Mouse (Mus musculus) kidney, adult 9 months (tissue): ENCODE data around the gene Dspp.

ENCODE experiments used
- DNase-seq: peaks from one replicate; pipeline ENCODE4 v3.0.0; 2022

Gene Dspp

DNA sequence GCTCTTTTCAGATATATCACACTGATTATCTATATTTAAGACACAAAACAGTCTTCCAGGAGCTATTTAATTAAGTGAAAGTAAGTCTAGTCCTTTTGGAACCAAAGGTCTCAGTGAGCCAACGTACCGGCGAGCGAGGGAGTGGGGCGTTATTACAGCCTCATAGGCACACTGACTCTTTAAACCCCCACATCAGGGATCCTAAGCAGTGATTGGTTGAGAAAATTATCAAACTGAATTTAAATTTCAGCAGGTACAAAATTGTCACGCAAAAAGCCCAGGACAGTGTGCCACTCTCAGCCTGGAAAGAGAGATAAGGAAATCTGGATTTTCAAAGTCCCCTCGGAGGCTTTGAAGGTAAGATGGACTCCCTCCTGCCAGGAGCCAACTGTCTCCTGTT, at the start of gene Dspp:
TSS of gene Dspp (plus strand) at position 301 of the 400 bp plus-strand sequence.
- no peak for DNase-seq

DNA sequence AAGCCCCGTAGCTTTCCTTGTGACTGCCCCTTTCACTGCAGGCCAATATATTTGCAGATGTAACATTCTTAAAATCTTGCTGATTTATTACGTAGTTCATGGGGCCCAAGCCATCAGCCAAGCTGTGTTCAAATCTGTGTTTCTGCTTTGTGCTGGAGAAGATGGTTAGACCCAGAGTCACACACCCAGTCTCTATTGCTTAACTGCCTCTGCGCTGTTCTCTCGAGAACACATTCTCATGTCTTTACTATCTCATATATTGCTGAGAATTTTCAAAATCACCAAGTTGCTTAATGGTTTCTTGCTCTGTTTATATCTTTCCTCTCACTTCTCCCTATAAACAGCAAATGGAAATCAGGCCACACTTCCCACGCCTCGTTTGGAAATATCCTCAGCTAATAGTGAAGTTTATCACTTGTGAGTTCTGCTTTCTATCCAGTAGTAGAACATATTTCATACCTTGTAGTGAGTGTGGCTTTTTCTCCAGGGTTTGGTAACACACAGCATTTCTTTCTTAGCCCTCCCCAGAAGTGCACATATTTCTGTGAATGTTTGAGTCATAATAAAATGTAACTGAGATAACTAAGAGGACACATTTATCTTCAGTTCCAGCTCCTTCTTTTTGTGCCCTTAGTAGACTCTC, 46.4 kb upstream of the Dspp start:
- DNase-seq: no peak

DNA sequence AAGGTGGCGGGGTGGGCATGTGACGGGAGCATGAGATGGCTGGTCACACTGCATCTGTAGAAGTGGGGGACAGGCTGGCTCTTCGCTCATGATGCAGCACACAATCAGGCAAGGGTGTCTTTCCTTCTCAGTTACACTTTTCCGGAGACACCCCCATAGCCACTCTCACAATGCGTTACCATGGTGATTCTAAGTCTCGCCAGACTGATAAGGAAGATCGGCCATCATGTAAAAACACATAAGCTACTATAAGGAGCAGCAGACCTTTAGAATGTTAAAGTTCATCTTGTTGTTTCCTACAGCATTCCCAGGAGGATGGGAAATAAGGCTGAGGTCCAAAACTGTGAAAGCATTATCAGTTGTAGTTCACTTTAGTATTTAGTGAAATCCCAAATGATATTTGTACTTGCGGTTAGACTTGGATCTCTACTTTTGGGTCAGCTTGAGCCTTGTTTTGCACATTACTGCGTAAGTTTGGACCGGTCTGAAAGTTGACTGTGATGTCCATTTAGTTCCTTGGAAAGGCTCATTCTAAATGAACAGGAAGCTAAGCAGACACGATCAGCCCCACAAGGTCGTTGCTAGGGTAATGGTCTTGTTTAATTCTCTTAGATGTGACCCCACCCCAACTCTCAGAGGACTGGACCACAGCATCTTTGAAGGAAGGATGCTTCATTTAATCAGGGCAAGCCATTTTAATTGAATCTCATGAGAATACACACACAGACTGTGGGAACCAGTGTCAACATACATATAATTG, 43.8 kb upstream of the Dspp start:
- no peak for DNase-seq

DNA sequence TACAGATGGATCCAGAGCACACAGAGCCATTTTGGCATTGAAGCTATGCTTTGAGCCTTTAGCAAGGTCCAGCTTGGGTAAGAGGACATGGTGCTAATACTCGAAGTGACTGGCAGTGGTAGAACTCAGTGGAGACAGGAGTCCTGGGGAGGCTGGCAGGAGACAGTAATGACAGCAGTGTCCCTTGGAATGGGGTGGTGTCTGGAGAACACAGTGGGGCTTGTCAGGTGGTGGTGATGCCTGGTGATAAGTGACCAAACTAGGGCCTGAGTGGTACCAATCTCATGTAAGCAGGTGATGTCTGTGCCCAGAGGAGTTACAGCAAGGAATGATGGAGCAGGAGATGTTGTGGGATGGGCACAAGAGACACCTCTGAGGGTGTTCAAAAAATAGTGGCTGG, 43.2 kb upstream of the Dspp start:
- DNase-seq: no peak

DNA sequence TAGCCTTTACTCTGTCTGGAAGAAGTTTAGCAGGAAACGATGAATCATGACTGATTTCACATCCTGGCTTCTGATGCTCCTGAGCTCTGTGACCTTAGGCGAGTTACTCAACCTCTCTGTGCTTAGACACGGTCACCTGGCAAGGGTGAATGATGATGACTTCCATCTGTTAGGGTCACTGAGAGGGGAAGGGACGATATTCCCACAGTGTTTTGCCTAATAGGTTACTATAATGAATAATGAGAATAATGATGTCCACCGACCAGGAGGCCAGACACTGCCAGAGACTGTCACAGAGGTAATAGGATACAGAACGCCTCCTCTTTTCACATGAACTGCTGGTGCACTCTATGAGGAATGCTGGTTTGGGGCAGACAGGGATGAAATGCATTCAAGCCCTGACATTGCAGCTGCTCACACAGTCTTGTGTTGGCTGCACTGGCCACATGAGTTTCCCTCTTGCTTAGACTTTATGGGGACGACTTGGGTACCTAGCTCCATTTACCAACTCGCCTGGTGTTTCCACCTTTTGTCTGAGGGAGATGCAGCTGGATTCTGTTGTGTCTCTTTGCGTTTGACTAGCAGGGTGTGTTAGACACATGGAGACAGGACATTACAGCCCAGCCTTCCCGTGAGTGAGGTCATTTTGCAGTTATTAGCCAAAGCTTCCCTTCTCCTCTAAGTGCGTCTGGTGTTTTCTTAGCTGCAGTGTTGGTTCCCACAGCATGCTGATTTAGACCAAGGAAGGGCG, 42.1 kb upstream of the Dspp start:
- no peak for DNase-seq

DNA sequence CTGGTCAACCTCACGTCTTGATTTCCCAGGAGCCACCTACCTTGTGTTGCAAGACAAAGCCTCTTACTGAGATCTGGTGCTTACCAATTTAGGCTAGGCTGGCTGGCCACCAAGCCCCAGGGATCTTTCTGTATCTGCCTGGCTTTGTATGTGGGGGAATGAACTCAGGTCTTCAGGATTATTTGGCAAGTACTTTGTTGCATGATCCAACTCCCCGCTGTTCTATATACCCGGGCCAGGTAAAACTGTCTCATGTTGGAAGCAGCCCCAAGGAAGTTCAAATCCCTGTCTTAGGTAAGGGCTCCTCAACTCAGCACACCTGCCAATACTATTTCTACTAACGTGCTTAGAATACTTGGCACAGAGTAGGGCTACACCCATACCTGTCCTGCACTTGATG, 39.6 kb upstream of the Dspp start:
- no peak for DNase-seq

DNA sequence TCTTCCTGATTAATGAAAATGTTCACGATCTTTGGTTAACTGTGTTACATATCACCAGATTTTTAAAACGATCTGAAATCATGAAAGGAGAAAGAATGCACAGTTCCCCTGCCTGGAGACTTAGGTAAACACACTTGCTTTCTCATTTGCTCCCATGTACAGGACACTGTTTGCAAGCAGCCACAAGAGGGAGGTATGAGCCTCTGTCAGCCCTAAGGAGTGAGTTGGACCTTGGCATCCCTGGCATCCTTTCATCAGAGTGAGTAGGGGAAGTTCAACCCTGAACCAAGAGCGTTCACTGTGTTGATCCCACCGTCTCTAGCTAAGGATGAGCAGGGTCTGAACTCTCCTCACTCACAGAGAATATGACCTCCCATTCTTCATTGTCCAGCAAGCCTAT, 39.0 kb upstream of the Dspp start:
- DNase-seq: peak; percentile 70

DNA sequence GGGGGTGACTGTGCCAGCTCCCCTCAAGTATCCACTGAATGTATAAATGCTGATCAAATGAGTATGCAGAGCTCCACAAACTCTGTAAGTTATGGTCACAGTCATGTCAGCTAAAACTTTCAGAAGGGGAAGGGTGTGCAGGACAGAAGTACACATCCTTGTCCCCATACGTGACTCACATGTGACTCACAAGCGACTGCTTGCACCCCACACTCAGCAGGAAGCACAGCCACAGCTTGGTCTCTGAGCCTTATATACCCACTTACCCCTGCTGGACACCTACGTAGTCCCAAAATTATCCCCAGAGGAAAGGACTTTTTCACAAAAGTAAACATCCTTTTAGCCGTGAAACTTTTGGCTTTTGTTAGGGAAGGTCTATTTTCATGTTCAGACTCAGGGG, 36.8 kb upstream of the Dspp start:
- DNase-seq: no peak

DNA sequence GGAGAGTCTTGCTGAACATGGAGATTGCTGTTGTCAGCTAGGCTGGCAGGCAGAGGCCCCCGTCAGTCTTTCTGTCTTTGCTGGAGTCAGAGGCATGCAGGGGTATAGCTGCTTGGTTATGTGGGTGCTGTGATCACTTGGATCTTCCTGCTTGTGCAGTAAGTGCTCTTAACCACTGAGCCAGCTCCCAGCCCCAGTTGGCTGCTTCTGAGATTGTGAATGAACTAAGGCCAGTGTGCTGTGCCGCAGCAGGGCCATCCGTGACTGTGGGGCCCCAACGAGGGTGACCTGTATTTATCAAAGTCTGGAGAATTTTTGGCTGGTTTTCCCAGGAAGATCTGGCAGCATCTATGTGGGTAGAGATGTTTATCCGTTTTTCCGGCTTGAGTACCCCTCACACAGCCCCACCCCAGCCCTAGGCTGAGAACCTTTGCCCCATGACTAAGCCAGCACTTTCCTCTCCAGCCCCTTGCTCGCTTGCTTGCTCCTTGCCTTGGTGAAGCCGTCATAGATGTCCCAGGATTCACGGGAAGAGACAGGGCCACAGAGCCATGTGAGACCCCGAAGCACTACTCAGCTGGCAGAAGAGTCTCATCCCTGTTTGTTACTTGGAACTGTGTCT, 32.5 kb upstream of the Dspp start:
- DNase-seq: no peak

- no peak for DNase-seq
Observed at GRCm38 (mm10) chr5:104141067-104141466, 29.4 kb upstream of the Dspp start.

DNA sequence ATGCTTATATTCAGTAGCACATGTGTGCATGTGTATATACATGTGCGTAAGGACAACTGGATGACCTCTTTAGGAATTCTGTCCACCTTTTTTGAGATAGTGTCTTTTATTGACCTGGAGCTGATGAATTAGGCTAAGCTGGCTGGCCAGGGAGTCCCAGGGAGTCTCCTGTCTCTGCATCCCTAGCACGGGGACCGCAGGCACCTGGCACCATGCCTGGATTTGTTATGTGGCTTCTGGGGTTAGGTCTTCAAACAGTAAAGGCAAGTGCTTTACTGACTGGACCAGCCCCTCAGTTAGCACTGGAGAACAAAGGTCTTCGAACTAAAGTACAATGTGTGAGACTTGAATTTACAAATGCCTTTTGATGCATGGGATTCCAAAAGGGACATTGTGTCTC, 26.5 kb upstream of the Dspp start:
- DNase-seq: no peak

GRCm38 (mm10) chr5:104149349-104149748, 21.2 kb upstream of the Dspp start:
- peak; percentile 75 for DNase-seq

GRCm38 (mm10) chr5:104150196-104150595, 20.3 kb upstream of the Dspp start:
- no peak for DNase-seq

DNA sequence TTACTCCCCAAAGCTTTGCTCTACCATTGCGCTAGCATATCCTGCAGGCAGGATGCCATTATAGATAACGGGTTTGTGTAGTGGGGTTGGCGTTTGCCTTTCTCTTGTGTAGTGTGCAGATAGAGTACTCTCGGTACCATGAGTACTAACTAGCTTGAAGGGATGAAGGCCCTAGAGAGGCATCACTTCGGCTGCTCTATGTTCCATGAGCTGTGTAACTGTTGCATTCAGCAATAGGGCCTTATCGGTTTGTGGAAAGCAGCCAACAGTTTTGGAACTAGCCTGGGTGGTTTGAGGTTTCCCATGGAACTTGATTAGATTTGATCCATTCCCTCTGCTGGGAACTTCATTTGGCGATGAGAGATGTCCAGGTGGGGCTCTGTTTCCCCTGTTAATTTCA, 12.8 kb upstream of the Dspp start:
- DNase-seq: no peak

DNA sequence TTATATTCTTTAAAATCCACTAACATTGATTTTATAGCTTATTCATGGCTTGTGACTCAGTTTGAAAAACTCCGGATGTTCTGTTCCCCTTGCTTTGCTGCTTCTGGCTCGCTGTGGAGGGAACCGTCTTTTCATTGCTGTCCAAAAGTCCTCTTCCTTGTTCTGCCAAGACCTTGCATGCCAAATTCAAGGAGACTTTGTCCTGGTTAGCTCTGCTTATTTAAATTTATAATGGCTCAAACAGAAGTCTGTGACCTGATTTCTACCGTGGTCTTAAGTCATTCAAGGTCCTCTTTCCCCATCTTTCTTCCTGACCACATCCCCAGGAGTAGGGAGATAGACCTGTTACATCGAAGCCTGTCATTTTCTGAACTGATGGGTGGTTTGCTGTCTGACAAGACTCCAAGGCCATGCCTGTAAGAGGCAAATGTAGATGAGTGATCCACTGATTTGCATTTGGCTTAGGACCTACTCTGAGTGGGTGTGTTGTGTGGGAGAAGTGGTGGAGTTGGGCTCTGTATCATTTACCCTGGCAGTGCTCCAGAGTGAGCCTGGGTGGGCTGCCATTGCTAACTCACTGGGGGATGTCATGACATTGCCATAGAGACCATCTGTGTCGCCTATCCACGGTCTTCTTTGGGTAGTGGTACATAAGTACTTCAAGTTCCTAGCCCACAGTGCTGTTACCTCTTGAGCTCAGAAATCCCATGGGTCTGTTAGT, 12.0 kb upstream of the Dspp start:
- DNase-seq: peak; percentile 65

GRCm38 (mm10) chr5:104160581-104160980, 9.9 kb upstream of the Dspp start:
- no peak for DNase-seq

DNA sequence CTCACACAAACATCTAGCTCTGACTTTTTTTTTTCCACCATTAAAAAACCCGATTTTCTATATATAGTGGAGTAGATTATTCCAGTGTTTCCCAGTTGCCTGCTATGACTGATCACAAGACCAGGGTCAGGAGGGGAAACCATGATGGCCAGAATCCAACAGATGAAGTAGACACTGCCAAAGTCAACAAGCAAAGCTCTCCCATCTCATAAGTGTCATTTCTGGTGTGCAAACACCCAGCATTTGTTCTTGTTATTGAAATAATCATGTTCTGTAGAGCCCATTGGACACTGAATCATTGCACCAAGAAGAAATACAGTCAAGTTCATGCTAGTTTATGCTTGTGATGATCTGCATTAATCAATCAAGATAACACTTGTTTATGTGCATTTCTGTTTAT, 9.1 kb upstream of the Dspp start:
- DNase-seq: peak; percentile 70

DNA sequence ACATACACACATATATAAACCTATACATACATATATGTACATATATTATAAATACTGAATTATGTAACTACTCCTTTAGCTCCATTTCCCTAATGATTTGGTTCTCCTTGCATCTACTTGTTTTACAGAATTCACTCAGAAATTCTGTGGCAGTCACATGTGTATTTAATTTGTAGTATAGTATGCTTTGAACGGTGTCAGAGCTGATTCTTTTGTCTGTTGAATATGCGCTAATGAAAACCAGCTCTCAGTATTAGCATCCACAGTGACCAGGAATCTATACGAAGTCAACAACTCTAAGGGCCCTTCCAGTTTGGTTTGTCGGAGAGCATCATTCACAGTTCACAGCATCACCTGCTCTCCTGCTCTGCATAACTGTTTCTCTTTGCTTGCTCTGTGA, 7.0 kb upstream of the Dspp start:
- DNase-seq: no peak

GRCm38 (mm10) chr5:104173094-104173493, 2.6 kb downstream of the Dspp start:
- no peak for DNase-seq

DNA sequence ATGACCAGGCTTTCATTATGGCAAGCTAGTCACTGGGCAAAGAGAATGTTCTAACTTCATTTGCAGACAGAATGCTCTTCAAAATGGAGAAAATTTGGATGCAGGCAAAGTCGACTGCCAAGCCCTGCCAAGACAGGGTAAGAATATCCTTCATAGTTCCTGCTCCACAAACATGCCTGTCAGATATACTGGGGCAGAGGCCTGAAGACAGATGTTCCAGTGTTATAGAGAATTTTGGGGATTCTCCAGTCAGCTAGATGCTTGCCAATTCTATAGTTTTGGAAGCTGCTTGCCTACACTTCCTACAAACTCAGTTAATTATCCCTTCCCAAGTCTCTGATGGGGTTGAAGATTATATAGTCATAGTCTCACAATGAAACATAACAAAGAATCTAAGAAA, 13.2 kb downstream of the Dspp start:
- DNase-seq: no peak

- peak; percentile 3 for DNase-seq
Observed at GRCm38 (mm10) chr5:104187281-104187680, 16.8 kb downstream of the Dspp start.

DNA sequence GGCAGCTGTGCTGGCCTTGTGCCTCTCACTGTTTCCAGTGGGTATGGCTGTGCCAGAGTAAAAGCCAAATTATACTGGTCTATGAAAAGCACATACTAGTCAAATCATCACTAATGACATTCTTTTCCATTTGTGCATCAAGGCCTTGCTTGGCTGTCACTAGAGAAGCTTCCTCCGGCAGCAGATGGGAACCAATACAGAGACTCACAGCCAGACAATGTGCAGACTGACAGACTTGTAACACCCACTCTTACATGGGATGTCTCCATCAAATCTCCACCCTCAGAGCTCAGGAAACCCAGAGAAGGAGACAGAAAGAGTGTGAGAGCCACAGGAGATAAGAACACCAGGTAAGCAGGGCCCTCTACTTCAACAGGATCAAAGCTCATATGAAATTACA, 24.6 kb downstream of the Dspp start:
- DNase-seq: no peak
